Mouse (Mus musculus) brain, embryonic 14.5 days (tissue): ENCODE measurements at regions not wholly inside any gene's neighbourhood (a gene's known extent, or its start where the extent isn't known, plus 50 kb on each side); places are given as distances from the start of the nearest gene placed in this dataset.

Source experiments
- DNase-seq: peaks from one replicate; pipeline ENCODE4 v3.0.0-alpha.2; 2011; ENCODE audit warnings: low read depth
- CTCF ChIP-seq: fragments of 200-500 bp; IDR thresholded peaks from 2 replicates; pipeline ENCODE4 v1.5.1; 2012; ENCODE audit warnings: inconsistent platforms, mild to moderate bottlenecking, moderate library complexity, borderline replicate concordance; ENCODE audit not compliant: insufficient read depth, insufficient read length; ENCODE audit errors: extremely low read depth
- POLR2A ChIP-seq: fragments of 200-500 bp; IDR thresholded peaks from 2 replicates; pipeline ENCODE4 v1.6.1; 2012; ENCODE audit warnings: mild to moderate bottlenecking, inconsistent platforms, borderline replicate concordance; ENCODE audit not compliant: poor library complexity, insufficient read depth, insufficient read length, severe bottlenecking; ENCODE audit errors: extremely low read depth

DNA sequence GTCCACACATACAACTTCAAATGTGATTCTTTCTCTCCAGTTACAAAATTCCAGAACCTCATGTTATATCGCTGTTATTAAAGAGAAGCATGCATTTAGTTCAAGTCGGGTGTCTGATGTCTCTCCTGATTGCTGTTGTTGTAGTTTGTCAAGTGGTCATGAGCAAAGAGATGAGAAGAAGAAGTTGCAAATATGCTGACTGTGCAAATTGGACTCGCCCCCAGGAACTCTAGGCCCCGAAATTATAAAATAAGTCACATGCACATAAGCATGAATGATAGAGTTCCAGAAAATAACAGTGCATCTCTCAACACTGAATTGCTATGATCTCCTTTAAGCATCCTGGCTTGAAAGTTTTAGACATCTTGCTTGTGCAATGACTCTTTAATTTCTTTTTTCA lies 53.3 kb downstream of the Kif2b start:
- no peak for DNase-seq
- TF ChIP-seq POLR2A (no peak), CTCF (no peak)

DNA sequence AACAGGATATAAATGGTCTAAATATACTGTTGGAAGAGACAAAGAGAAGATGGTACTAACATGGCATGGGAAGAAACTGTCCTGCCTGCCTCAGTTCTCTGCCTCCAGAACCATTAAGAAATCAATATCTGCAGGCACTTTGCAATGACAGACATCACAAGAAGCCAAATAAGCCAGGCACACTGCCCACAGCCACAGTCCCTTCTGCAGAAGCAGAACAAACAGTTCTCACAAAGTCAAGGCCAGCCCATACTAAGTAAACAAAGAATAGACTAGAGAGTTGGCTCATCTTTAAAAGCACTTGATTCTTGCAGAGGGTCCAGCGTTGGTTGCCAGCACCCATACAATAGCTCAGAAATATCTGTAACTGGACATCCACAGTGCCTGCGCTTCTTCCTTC lies 98.1 kb downstream of the Kif2b start:
- TF ChIP-seq POLR2A (no peak), CTCF (no peak)
- no peak for DNase-seq

DNA sequence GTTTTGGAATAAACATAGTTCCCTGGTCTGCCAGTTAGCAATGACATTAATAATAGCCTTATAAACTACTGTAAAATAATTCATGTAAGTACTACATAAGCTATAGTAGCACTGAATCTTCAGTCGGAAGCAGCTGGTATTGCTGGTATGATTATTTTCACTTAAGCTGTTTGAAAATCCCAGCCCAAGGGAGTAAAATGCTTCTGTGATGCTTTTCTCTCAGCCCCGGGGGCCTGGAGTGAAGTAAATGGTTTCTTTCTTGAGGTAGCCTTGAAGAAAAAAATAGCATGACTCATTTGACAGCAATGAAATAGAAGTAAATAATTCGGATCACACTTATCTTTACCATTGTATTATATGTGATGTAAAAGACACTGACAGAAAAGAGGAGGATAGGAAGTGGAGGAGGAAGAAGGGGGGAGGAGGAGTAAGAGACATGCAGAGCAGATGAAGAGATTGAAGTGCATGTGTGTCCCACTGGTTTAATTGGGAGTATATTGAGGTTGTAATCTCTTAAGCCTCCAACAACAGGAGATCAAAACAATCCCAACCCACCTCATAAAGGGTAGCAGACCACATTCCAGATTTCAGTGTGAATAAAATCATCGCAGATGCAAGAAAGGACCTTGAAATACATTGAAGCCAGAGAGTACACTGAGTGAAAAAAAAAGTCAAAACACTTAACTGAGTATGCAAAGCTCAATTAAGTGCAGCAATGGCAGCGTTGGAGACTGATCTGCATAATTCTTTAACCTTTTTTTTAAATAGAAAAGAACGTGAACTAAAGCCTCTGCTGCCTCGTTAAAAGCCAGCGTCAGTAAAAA lies 113.6 kb downstream of the Kif2b start:
- TF ChIP-seq POLR2A (no peak), CTCF (no peak)
- peak; percentile 71 for DNase-seq

DNA sequence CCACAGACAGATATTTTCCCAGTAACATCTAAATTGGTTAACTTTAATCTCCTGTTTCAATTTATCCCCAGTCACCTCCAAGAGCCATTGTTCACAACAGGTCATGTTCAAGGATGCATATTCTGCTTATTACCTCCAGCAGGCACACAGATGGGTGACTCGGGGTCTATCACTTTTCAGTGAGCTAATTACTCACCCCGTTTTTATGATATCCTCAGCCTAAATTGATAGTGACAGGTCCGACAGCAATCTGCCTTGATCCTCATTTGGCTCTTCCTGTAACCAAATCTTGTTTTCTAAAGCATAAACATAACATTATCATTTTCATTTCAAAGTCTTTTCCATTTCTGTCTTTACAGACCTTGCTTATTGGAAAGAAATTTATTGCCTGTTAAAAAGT lies 115.4 kb downstream of the Kif2b start:
- DNase-seq: peak; percentile 39
- TF ChIP-seq CTCF (no peak), POLR2A (no peak)

DNA sequence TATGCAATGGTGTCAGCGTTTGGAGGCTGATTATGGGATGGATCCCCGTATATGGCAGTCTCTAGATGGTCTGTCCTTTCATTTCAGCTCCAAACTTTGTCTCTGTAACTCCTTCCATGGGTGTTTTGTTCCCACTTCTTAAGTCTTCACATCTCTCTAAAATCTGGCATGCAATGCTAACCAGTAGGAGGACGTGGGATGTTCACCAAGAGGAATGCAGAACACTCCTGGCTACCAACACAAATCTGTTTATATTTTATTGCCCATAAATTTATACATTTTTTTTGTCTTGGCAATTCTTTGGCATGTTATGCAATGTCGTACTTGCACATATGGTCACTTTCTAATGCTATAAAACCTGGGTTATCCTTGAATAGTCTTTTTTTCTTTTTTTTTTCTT lies 135.0 kb downstream of the Kif2b start:
- TF ChIP-seq POLR2A (no peak), CTCF (no peak)
- DNase-seq: no peak

DNA sequence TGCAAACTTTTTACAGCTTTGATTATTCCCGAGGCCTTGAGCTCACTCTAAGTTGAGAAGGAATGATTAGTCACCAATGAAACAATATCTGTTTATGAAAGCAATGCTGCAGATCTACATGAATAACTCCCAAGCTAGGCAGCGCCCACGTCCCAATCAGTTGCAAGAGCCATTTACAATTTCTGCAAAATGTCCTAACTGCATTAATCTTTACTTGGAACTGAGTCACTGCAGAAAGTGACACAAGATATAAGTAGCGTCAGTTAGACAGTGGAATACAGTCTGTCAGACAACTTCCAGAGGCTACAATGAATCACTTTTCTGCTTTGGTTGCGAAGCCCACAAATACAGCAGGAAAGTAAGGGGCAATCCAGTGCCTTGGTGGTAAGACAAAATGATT lies 145.2 kb downstream of the Kif2b start:
- TF ChIP-seq POLR2A (no peak), CTCF (no peak)
- no peak for DNase-seq

DNA sequence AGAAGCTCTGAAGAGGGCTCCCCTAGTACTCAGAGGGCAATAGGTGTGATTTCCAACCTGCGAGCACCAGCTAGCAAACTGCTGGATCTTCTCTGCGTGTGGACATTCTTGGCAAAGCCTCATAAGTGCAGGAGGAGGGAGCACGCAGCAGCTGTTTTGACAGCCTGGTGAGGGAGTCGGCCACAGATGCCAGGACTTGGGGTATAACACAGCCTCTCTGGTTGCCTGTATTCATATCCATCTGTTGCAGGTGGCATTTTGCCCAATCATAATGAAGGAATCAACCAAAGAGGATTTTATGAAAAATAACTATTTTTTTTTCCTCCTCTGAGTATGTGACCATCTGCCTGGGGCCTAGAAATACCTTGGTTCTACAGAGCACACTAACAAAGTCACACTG lies 150.6 kb downstream of the Kif2b start:
- TF ChIP-seq POLR2A (no peak), CTCF (no peak)
- peak; percentile 88 for DNase-seq

DNA sequence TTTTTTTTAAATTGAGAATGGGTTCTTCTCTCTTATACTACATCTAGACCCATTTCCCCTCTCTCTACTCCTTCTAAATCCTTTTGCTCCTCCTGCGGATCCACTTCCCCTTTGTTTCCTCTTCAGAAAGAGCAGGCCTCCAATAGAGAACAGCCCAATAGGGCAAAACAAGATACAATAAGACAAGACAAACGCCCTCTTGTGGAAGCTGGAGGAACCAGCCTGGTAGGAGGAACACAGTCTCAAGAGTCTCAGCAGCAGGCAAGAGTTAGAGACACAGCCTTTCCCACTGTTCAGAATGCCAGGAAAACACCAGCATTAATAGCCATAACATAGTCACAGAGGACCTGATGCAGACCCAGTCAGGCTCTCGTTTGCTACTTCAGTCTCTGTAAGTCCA lies 190.2 kb downstream of the Kif2b start:
- DNase-seq: no peak

DNA sequence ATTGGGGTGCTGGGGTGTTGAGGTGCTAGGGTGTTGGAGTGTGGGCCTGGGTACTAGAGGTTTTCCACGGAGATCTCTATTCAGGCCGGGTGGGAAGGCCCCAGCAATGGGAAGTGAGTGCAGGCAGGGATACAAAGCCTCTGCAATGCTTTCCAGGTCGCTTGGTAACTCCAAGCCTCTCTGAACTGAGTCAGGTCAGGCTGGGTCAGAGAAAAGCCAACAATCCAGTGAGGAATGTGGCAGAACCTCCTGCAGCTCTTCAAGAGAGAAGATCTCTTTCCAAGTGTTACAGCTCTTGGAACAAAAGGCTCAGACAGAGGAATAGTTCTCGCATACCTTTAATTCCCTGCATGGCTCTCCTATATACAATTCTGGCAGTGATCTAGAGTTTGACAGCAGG lies 220.3 kb downstream of the Kif2b start:
- TF ChIP-seq CTCF: no peak
- no peak for TF ChIP-seq POLR2A
- no peak for DNase-seq

More for the DNA sequence above, 190.2 kb downstream of the Kif2b start:
- TF ChIP-seq POLR2A: no peak
- TF ChIP-seq CTCF: 0 out of 2 replicates have a peak, but pooled peaks have one; percentile 4

DNA sequence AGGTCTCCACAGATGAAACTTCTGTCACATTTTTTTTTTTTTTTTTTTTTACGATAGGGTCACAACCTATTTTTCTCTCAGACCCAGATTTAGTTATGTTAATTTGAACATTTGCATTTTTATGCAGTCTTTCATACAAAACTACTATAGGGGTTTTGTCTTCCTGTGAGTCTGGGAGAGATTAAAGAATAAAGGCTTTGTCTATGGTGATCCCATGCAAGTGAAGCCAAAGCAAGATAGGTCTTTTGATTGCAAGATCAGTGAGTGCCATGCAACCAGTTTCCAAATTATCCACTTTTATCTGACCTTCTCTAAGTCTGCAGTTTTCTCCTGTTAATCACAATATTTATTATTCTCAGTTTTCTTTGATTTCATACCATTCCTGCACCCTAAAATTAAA lies 234.7 kb downstream of the Kif2b start:
- peak; percentile 29 for DNase-seq
- TF ChIP-seq CTCF (no peak), POLR2A (no peak)

DNA sequence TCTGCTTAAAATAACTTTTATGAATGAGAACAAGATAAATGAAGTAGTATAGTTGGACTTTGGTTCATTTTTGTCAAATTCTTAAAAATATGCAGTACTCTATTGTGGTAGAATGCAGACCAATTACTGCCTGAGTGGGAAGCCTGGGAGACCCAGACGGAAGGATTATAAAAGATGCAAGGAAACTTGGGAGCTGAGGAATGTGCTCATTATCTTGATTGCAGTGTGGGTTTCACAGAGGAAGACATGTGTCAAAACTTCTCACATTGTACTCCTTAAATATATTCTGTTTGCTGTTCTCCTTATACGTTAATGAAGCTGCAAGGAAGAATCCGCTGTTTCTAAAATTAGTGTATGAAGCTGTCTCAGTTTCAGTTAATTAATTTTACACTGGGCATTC lies 244.3 kb downstream of the Kif2b start:
- DNase-seq: peak; percentile 86

DNA sequence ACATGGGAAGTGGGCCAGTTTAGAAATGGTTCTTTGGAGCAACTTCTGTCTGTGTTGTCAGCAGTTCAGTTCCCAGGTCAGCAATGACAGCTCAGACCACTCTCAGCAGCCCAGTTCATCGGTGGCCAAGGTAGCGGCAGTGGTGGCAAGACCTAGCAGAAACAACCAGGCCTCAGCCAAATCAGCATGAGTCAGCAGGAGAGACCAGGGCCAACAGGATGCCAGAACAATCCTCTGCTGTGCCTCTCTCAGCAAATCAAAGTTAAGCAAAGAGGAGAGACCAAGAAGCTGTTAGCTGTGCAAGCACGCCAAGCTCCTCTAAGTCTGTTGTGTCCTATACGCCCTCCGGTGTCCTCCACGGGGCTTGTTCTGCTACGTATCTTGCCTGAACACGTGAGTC lies 249.8 kb downstream of the Kif2b start:
- no peak for TF ChIP-seq CTCF
- DNase-seq: no peak

More for the DNA sequence above, 244.3 kb downstream of the Kif2b start:
- TF ChIP-seq CTCF (no peak), POLR2A (no peak)

DNA sequence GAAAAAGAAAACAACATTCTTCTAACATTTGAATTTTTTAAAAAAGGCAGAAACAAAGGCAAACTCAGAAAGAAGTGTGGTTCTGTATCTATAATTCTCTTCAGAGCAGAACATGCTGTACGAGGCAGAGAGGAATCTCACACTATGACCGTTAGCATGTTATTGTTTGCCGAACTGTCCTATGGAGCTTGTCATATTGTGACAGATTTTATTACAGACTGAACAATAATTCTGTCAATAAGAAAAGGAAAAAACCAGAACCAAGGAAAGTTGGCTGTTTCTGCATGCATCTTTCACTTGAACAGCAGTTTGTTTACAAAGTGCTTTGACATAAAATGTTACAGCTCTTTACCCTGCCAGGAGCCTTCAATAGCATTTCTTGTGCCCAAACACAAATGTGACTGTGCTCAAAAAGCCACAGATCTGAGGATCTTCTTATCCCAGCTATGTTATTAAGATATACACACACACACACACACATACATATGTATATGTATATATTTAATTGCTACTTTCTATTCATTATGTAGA lies 267.1 kb downstream of the Kif2b start:
- TF ChIP-seq POLR2A: no peak
- no peak for TF ChIP-seq CTCF
- peak; percentile 58 for DNase-seq

DNA sequence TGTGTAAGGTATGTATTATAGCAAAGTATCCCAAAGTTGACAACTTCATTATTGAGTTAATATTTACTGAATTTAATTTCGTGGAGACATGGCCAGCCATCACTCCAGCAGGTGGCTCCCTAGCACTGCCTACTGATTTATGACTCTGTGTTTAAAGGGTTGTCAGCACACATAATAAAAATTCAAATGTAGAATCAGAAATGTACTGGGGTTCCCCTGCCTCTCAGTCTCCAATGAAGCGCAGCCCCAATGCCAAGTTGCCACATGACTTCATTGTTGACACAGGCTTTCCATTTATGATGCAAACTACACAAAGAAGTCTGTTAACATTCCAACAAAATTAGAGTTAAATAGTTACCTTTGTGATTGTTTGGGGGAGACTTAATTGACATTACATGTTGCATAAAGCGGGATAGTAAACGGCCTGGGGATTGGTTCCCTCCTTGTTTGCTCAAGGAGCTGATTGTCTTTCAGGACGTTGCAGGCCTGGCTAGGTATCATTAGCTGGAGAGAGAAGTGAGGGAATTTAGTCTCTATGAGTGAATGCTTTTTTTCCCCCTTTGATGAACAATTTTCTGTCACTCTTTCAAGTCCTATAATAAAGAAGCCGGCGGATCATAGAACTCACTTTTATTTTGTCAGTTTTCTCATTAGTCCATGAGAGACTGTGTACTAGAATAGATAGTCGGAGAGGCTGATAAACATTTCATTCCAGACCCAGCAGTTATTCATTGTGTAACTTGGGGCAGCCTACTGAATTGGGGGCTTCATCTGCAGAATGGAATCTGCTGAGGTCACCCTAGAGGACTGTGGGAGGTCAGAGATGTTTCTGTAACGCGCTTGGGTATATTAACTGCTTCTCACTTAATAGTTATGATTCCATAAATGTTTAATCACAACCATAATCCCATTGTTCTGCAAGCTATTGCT lies 287.9 kb downstream of the Kif2b start:
- no peak for TF ChIP-seq POLR2A
- TF ChIP-seq CTCF: peak; percentile 69; the same call in 1 of the 2 replicates
- DNase-seq: peak; percentile 86

DNA sequence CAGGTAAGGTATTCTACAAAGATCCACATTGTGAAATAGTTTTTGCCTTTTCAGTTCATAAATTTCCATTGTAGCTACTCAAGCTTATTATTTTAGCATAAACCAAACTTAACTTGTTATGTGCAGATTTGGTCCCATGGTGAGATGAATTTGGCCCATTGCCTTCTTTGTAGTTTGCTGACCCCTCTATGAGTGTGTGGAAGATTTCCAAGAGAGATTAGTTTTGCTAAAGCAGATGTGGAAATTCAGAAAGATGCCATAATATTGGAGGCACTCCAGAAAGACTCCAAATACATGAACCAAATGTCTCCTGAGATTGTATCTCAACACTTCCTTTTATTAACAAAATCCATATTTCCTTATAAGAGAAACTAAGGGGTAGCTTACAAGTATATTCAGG lies 291.0 kb downstream of the Kif2b start:
- TF ChIP-seq CTCF (no peak), POLR2A (no peak)
- peak; percentile 29 for DNase-seq
